In the genomic region with DNA sequence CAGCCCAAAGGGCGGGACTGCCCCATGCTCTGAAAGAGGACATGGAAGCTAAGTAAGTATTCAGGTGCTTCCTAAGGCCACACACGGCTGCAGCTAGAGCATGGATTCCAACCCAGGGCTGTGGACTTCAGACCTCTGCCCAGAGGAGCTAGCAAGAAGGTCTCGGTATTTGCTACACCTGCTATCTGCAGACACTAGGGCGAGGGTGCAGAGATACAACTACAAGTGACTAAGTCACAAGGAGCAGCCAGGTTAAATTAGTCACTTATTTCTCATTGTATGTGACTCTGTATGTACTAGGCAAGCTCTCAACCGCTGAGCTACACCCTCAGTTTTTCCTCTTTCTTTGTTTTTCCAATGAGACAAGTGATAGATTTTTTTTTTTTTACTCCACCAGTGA, we compare ENCODE assay signal across 26 mouse cellular contexts. TPM values are rescaled to one million over a fixed set of nuclear protein-coding genes. Genes with fewer than 3 reads are reported as not detected.
A peak's percentile ranks its signal among the peaks of the same experiment; 100 is the strongest.
DNase-seq lines count a peak whose midpoint lies in the region; ATAC-seq and TF ChIP-seq lines count a peak whose summit lies in the region.
"Had no signal": no experiment of that assay in that cellular context is flagged by ENCODE, and none has a peak within 500 bp of the region (broad histone marks: within the 10 kb centered on the region; RNA-seq: fewer than 3 reads in every experiment).

No protein-coding gene starts in this region.

- no peaks in the 10 kb centered on the region; the same call in 1 of the 2 replicates for H3K4me1 ChIP-seq in kidney, embryonic 16.5 days (ENCODE audit: insufficient read depth, low read length)
- H3K4me1 ChIP-seq in CH12.LX (ENCODE audit: control insufficient read depth in 1 of 2, insufficient read depth in 2 of 2) = peaks cover 14 to 32% of the 10 kb centered on the region in 2 experiments
- no peaks in the 10 kb centered on the region for H3K4me1 ChIP-seq in intestine, embryonic 15.5 days (replicated peaks)
- H3K4me1 ChIP-seq in stomach, embryonic 14.5 days (ENCODE audit: control insufficient read depth, insufficient read depth, low read length) = no peaks in the 10 kb centered on the region

- TF ChIP-seq CTCF in CH12.LX (conservative IDR thresholded peaks at IDR 0.05 in 1 of 2, IDR thresholded peaks at IDR 0.05 in 1 of 2; ENCODE audit: low read depth in 2 of 2, low read length in 2 of 2) = no peak

- H3K4me3 ChIP-seq in kidney, embryonic 16.5 days (ENCODE audit: low read length) = no peak overlapping the region
- no peak overlapping the region for H3K4me3 ChIP-seq in CH12.LX (replicated peaks in 1 of 3; ENCODE audit: low read depth in 2 of 3, low read length in 2 of 3, poor library complexity in 1 of 3)
- no peak overlapping the region for H3K4me3 ChIP-seq in intestine, embryonic 15.5 days (replicated peaks)
- no peak overlapping the region for H3K4me3 ChIP-seq in stomach, embryonic 14.5 days (ENCODE audit: low read depth, low read length)
- H3K4me3 ChIP-seq: erythroblast, embryonic 14.5 days; heart, adult 2 months; heart, embryonic 13.5 days; limb, embryonic 12.5 days; midbrain, embryonic 10.5 days had no signal

- no peak for TF ChIP-seq EP300 in CH12.LX (IDR thresholded peaks at IDR 0.05; ENCODE audit: low read length)

- no peak overlapping the region for H3K4me2 ChIP-seq in kidney, embryonic 16.5 days (replicated peaks; ENCODE audit: low read depth, low read length)
- no peak overlapping the region for H3K4me2 ChIP-seq in CH12.LX (ENCODE audit: insufficient read depth, low read depth, poor library complexity, severe bottlenecking)
- H3K4me2 ChIP-seq in intestine, embryonic 15.5 days (replicated peaks) = no peak overlapping the region
- H3K4me2 ChIP-seq in stomach, embryonic 14.5 days (replicated peaks; ENCODE audit: low read depth, low read length) = no peak overlapping the region
- H3K4me2 ChIP-seq: heart, embryonic 13.5 days; hindbrain, embryonic 14.5 days; limb, embryonic 12.5 days had no signal

- H3K79me2 ChIP-seq in CH12.LX (replicated peaks; ENCODE audit: control insufficient read depth, extremely low read depth, insufficient read depth, poor library complexity, severe bottlenecking) = no peaks in the 10 kb centered on the region

- peak overlapping the region; percentile 71 for H3K27ac ChIP-seq in kidney, embryonic 16.5 days (ENCODE audit: low read length)
- H3K27ac ChIP-seq in CH12.LX (ENCODE audit: insufficient read depth, low read depth) = no peak overlapping the region
- peak overlapping the region; percentile 37 for H3K27ac ChIP-seq in intestine, embryonic 15.5 days
- no peak overlapping the region for H3K27ac ChIP-seq in stomach, embryonic 14.5 days (ENCODE audit: low read length)
- H3K27ac ChIP-seq: heart, adult 2 months; heart, embryonic 13.5 days; hindbrain, embryonic 14.5 days; limb, embryonic 12.5 days; liver, embryonic 14.5 days; midbrain, embryonic 10.5 days had no signal

- no peaks in the 10 kb centered on the region for H3K36me3 ChIP-seq in kidney, embryonic 16.5 days (ENCODE audit: insufficient read depth, low read length)
- no peaks in the 10 kb centered on the region for H3K36me3 ChIP-seq in CH12.LX (replicated peaks in 1 of 2; ENCODE audit: control insufficient read depth in 1 of 2, insufficient read depth in 1 of 2, low read length in 1 of 2)
- no peaks in the 10 kb centered on the region for H3K36me3 ChIP-seq in intestine, embryonic 15.5 days
- no peaks in the 10 kb centered on the region for H3K36me3 ChIP-seq in stomach, embryonic 14.5 days (ENCODE audit: control insufficient read depth, insufficient read depth, low read length)
- H3K36me3 ChIP-seq: heart, embryonic 13.5 days; limb, embryonic 12.5 days; midbrain, embryonic 10.5 days had no signal

- in situ Hi-C loops in CH12.LX (cut with MboI; ENCODE audit: low pct_ligation_motif_present, low pct_unique_long_range_greater_than_20kb, low sequenced_read_pairs) = no loop called here

- TF ChIP-seq RAD21 in CH12.LX (IDR thresholded peaks at IDR 0.05; ENCODE audit: low read depth, low read length) = no peak

- no peaks in the 10 kb centered on the region for H3K9me3 ChIP-seq in kidney, embryonic 16.5 days (ENCODE audit: low read length)
- H3K9me3 ChIP-seq in CH12.LX (replicated peaks; ENCODE audit: low read length) = no peaks in the 10 kb centered on the region
- no peaks in the 10 kb centered on the region for H3K9me3 ChIP-seq in intestine, embryonic 15.5 days
- H3K9me3 ChIP-seq in stomach, embryonic 14.5 days (ENCODE audit: control insufficient read depth, low read depth, low read length) = no peaks in the 10 kb centered on the region
- H3K9me3 ChIP-seq: heart, embryonic 13.5 days; midbrain, embryonic 10.5 days had no signal

- no peak for TF ChIP-seq POLR2A in CH12.LX (IDR thresholded peaks at IDR 0.05; ENCODE audit: low read depth, low read length)

- dilution Hi-C loops in CH12.LX (cut with MboI; ENCODE audit: extremely low pct_ligation_motif_present, extremely low pct_unique_long_range_greater_than_20kb, low sequenced_read_pairs) = no loop called here

- H3K9ac ChIP-seq in kidney, embryonic 16.5 days (replicated peaks; ENCODE audit: low read length) = no peak overlapping the region
- no peak overlapping the region for H3K9ac ChIP-seq in CH12.LX (ENCODE audit: insufficient read depth, low read depth)
- no peak overlapping the region for H3K9ac ChIP-seq in intestine, embryonic 15.5 days
- no peak overlapping the region for H3K9ac ChIP-seq in stomach, embryonic 14.5 days (replicated peaks; ENCODE audit: low read depth, low read length)
- H3K9ac ChIP-seq: heart, embryonic 13.5 days; hindbrain, embryonic 14.5 days; limb, embryonic 12.5 days; liver, embryonic 14.5 days had no signal

- WGBS in kidney, embryonic 16.5 days = 76% methylated on average over 5 of the region's 5 CpGs
- 60% methylated on average over 5 of the region's 5 CpGs for WGBS in intestine, embryonic 15.5 days
- WGBS in stomach, embryonic 14.5 days = 62% methylated on average over 5 of the region's 5 CpGs

- no peak for DNase-seq in kidney, adult 8-10 months
- no peak for DNase-seq in CH12.LX (ENCODE audit: extremely low read depth)
- no peak for DNase-seq in spleen, adult 18-20 months
- no peak for DNase-seq in frontal cortex, postnatal 10 days (ENCODE audit: low spot score in 2 of 2)
- DNase-seq: adrenal gland, adult 2 months; adrenal gland, postnatal 36 days; cerebellum, adult 18-20 months; cerebellum, postnatal 10 days; heart, adult 2 months; heart, postnatal 10 days; kidney, adult 2 months; lung, postnatal 4 days; right cerebral cortex, postnatal 25 days had no signal

- no peaks in the 10 kb centered on the region for H3K27me3 ChIP-seq in kidney, embryonic 16.5 days (ENCODE audit: insufficient read depth, low read length)
- H3K27me3 ChIP-seq in CH12.LX (replicated peaks) = no peaks in the 10 kb centered on the region
- no peaks in the 10 kb centered on the region for H3K27me3 ChIP-seq in intestine, embryonic 15.5 days (replicated peaks)
- H3K27me3 ChIP-seq in stomach, embryonic 14.5 days (ENCODE audit: control insufficient read depth, insufficient read depth, low read length) = no peaks in the 10 kb centered on the region
- H3K27me3 ChIP-seq: heart, embryonic 13.5 days; limb, embryonic 12.5 days had no signal

- ATAC-seq in kidney, embryonic 16.5 days (ENCODE audit: low FRiP score, low TSS enrichment) = peak; percentile 93
- peak; percentile 90 for ATAC-seq in intestine, embryonic 15.5 days
- 0 out of 2 replicates have a peak, but pooled peaks have one; percentile 46 for ATAC-seq in stomach, embryonic 14.5 days (ENCODE audit: insufficient number of reproducible peaks, insufficient read depth, low FRiP score, low read depth)
- ATAC-seq in megakaryocyte, adult 5-6 weeks (ENCODE audit: poor library complexity, severe bottlenecking) = no peak
- ATAC-seq: activated CD4-positive, CD25-positive, alpha-beta regulatory T cell, adult 4 months; forebrain, embryonic 16.5 days; midbrain, embryonic 16.5 days had no signal

TF ChIP-seq in CH12.LX, 34 proteins besides CTCF, POLR2A, EP300 and RAD21:
- TF ChIP-seq ZNF384 (IDR thresholded peaks at IDR 0.05; ENCODE audit: low read depth, low read length) = peak; percentile 54
- no peak for TF ChIP-seq TBP (conservative IDR thresholded peaks at IDR 0.05; ENCODE audit: low read depth, low read length)
- TF ChIP-seq RCOR1 (conservative IDR thresholded peaks at IDR 0.05; ENCODE audit: low read depth, low read length) = no peak
- TF ChIP-seq ELF1 (IDR thresholded peaks at IDR 0.05; ENCODE audit: low read depth, low read length) = no peak

RNA-seq across cellular contexts. Expression of a gene that starts 15.8 kb away (rescaled TPM):
- 4.1 and 6.8 TPM in 2 replicates for polyA plus RNA-seq in kidney, embryonic 16.5 days (2015; fragmentation: Nextera tagmentation; extraction: Ambion mirVana)
- total RNA-seq in CH12.LX (2012; rRNA removed) (8.7 and 11.8 TPM in 2 replicates), CH12.LX (2014; rRNA removed) (6.5 and 7.4 TPM in 2 replicates)
- polyA plus RNA-seq in CH12.LX (2012; ENCODE audit: insufficient read length, low read depth) = 14.8 and 18.9 TPM in 2 replicates
- polyA plus RNA-seq in intestine, embryonic 15.5 days (2015; fragmentation: Nextera tagmentation; extraction: Ambion mirVana) = 3.0 and 3.1 TPM in 2 replicates
- 4.5 and 5.0 TPM in 2 replicates for polyA plus RNA-seq in stomach, embryonic 14.5 days (2014; fragmentation: Nextera tagmentation; extraction: Ambion mirVana)
- total RNA-seq in megakaryocyte, adult 5-6 weeks (2015) = 1.5 and 2.4 TPM in 2 replicates
- total RNA-seq in megakaryocyte, adult 5-6 weeks (2017) = 0.84 and 1.1 TPM in 2 replicates

Comparison
In these comparisons a context has a peak if more than half of its experiments do, and no peak if none do; other contexts are left out.
1. H3K27ac ChIP-seq: peak in kidney, embryonic 16.5 days (single experiment) and intestine, embryonic 15.5 days (single experiment); none in CH12.LX (single experiment) and stomach, embryonic 14.5 days (single experiment).